Mouse (Mus musculus) kidney, adult 2 months (tissue): ENCODE measurements around the gene Ank. TPM values are rescaled to one million over a fixed set of nuclear protein-coding genes. Genes with fewer than 3 reads are reported as not detected.

Experiments used
- DNase-seq: peaks from one replicate; pipeline ENCODE4 v3.0.0; 2021
- H3K27ac ChIP-seq: fragments of 200-500 bp; 2 replicates; pipeline ENCODE4 v1.5.1; 2012; ENCODE audit warnings: low read depth, low read length, control low read depth, inconsistent platforms; ENCODE audit not compliant: insufficient read depth
- H3K27me3 ChIP-seq: fragments of 200-500 bp; replicated peaks from 2 replicates; pipeline ENCODE4 v1.6.1; 2012; ENCODE audit warnings: mild to moderate bottlenecking, moderate library complexity, low read length, inconsistent platforms; ENCODE audit not compliant: control insufficient read depth, insufficient read depth
- H3K36me3 ChIP-seq: fragments of 200-500 bp; 2 replicates; pipeline ENCODE4 v1.6.1; 2012; ENCODE audit warnings: mild to moderate bottlenecking, moderate library complexity, low read length, inconsistent platforms; ENCODE audit not compliant: control insufficient read depth, insufficient read depth
- H3K4me1 ChIP-seq: fragments of 200-500 bp; 2 replicates; pipeline ENCODE4 v1.6.1; 2011; ENCODE audit warnings: low read length; ENCODE audit not compliant: control insufficient read depth, insufficient read depth
- H3K4me3 ChIP-seq: fragments of 200-500 bp; 2 replicates; pipeline ENCODE4 v1.5.1; 2011; ENCODE audit warnings: mild to moderate bottlenecking, low read depth, low read length, control low read depth; ENCODE audit not compliant: insufficient read depth
- CTCF ChIP-seq: fragments of 200-500 bp; conservative IDR thresholded peaks from 2 replicates; pipeline ENCODE4 v1.5.1; 2011; ENCODE audit warnings: low read depth, mild to moderate bottlenecking, control low read depth, low read length, moderate library complexity, mixed read lengths; ENCODE audit not compliant: insufficient read depth, insufficient read length
- POLR2A ChIP-seq: fragments of 200-500 bp; IDR thresholded peaks from one replicate; pipeline ENCODE4 v1.6.1; 2011; ENCODE audit warnings: low read depth, low read length, control low read depth
- WGBS: fragments of 180-500 bp; shearing (Covaris S2); methylation state at CpG from one replicate; pipeline ENCODE4 v1.1.7; 2018; 5-methylcytosine and 5-hydroxymethylcytosine counted together
- polyA plus RNA-seq: library from polyadenylated mRNA; depleted of rRNA; stranded (reverse); fragments of >200 nt; gene quantifications from 2 replicates; pipeline ENCODE4 v1.2.3, GENCODE M21; 2012

Ank gene
- polyA plus RNA-seq, 1 experiment = 18.6 TPM

DNA sequence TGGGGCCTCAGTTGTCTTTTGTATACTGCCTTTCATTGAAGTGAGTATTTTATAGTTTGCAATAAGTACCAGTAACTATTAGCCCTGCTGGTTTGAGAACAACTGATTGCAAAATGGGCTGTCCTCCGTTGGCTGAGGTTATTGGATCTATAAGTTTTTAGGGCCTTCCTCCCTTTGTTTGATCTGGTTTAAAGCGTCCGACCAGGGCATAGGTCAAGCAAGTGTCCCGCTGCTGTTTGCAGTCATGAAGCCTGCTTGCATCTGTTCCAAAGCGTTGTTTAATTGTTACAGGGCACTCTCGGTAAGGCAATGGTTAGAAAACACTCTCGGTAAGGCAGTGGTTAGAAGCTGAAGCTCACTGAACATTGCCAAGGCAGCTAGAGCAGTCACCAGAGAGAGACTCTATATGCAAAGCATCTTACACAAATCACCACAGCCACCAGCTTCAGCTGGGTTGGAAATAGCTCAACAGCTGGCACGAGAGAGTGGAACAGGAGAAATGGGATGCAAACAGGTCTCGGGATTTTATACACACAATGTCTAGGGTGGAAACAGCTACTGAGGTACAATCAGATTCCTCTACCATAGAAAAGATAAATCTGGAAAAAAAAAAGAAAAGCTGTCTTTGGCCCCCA lies 84.0 kb downstream of the Ank start:
- Histone ChIP-seq H3K27ac (no peak overlapping the region), H3K4me1 (no peaks in the 10 kb centered on the region), H3K4me3 (no peak overlapping the region), H3K36me3 (no peaks in the 10 kb centered on the region), H3K27me3 (no peaks in the 10 kb centered on the region)
- TF ChIP-seq POLR2A = no peak
- TF ChIP-seq CTCF = no peak
- WGBS = 67% methylated on average over 9 of the region's 9 CpGs
- DNase-seq = no peak

DNA sequence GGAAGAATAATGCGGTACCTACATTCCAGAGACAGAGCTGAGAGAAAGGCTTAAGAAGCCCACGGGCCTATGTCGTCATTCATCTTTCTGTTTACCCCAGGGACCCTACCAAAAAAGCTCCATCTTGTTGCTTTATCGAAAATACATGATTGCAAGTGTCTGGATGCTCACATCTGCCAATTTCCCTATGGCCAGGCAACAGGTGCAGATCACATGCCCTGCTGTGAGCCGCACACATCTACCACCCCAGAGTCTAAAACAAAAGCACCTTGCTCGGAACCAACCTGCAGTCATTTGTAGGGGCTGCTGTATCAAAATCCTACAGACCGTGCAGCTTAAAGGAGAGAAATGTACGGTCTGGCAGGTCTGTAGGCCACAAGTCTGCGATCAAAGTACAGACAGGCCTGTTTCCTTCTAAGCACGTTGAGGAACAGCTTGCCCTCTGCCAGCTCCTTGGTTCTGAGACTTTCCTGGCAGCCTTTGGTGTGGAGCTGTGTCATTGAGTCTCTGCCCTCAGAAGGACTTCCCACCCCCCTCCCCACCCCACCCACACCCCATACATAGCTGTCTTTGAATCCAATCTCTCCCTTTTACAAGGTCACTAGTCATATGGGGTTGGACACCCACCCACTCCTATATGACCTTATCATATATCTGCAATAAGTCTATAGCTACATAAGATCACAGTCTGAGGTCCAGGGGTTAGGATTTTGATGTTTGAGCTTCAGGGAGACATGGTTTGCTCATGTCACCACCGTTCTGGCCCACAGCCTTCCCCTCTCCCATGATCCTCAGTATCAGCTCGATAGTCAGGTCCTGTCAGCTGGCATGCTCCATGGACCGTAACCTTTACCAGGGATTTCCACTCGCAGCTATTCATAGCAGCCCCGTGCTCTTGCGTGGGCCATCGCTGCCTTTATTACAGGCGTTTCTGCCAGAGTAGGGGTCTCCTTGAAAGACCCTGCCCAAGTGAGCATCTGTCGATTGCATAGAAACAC lies 84.9 kb downstream of the Ank start:
- TF ChIP-seq CTCF (no peak), POLR2A (no peak)
- 76% methylated on average over 19 of the region's 19 CpGs for WGBS
- H3K27ac ChIP-seq = no peak overlapping the region

DNA sequence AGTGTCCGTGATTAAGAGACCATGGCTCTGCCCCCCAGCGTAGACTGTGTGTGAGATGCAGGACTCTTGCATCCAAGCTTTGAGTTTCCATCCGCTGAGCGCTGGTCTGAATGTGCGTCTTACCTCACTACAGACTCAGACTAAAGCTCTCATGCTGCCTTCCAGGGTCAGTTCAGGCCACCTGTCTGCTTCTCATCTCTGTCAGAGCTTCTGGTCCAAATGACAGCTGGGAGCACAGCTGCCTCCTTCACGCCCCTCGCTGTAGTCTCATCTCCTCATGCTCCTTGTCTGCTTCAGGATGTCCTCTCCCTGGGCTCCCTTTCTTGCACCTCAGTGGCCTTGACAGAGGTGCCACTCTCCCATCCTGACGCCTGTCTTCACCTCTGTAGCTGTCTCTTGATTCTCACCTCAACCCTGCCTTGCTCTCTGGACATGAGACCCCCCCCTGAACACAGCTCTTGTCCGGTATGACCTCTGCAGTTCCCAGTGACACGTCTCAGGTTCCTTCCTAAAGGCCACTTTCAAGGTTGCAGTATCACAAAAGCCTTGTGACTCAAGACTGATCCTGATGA lies 85.7 kb downstream of the Ank start:
- Histone ChIP-seq H3K36me3 (no peaks in the 10 kb centered on the region), H3K4me1 (no peaks in the 10 kb centered on the region), H3K27me3 (no peaks in the 10 kb centered on the region), H3K27ac (no peak overlapping the region), H3K4me3 (no peak overlapping the region)
- WGBS = 84% methylated on average over 10 of the region's 10 CpGs
- TF ChIP-seq CTCF (no peak), POLR2A (no peak)
- no peak for DNase-seq

More for the DNA sequence above, 84.9 kb downstream of the Ank start:
- no peaks in the 10 kb centered on the region for H3K4me1 ChIP-seq
- H3K27me3 ChIP-seq = no peaks in the 10 kb centered on the region
- H3K4me3 ChIP-seq = no peak overlapping the region
- DNase-seq = no peak
- no peaks in the 10 kb centered on the region for H3K36me3 ChIP-seq

DNA sequence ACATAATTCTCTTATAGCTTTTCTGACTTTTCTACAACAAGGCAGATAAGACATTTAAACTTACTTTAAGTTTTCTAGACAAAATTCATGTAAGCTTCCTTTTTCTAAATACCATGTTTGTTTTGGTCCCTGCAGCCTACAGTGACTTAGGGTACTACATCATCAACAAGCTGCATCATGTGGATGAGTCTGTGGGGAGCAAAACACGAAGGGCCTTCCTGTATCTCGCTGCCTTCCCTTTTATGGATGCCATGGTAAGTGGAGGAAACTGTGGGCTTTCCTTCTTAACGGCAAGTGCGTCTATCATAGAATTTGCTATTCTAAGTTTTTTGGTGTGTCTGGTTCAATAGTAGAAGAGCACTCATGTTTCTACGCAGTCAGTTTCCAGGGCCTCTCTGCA lies 87.1 kb downstream of the Ank start:
- no peaks in the 10 kb centered on the region for H3K27me3 ChIP-seq
- DNase-seq = no peak
- H3K27ac ChIP-seq = no peak overlapping the region
- H3K4me1 ChIP-seq = no peaks in the 10 kb centered on the region
- WGBS = 83% methylated on average over 5 of the region's 5 CpGs
- no peak overlapping the region for H3K4me3 ChIP-seq
- no peaks in the 10 kb centered on the region for H3K36me3 ChIP-seq
- TF ChIP-seq POLR2A = no peak
- no peak for TF ChIP-seq CTCF

DNA sequence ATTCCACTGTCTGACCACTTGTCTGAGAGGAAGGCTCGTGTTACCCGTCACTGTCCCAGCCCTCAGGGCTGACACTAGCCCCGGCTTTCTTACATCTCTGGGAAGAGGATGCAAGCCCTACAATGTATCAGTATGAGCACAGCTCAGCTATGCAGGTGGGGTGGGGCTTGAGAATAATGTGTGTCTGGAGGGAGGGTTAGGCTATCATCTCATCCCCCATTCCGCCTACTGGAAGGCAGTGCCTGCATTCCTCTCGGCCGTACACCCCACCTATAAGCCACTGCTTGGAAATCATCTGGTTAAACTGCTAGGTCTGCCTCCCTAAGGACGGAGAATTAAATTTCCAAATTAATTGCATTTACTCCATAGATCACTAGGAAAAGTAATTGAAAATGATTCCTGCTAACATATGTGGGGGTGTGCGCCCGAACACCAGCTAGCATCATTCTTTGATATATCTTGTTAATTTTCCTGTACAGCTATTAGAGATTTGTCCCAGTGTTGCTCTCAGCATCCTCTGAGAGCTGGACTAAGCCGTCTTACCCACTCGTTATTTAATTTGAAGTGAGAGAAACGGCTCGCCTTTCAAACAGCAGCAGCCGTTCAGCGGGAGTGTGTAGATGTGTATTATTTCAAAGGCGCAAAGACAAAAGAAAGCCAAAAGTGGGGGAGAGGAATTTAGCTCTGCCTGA lies 92.1 kb downstream of the Ank start:
- no peak for DNase-seq
- Histone ChIP-seq H3K4me1 (no peaks in the 10 kb centered on the region), H3K4me3 (no peak overlapping the region)

DNA sequence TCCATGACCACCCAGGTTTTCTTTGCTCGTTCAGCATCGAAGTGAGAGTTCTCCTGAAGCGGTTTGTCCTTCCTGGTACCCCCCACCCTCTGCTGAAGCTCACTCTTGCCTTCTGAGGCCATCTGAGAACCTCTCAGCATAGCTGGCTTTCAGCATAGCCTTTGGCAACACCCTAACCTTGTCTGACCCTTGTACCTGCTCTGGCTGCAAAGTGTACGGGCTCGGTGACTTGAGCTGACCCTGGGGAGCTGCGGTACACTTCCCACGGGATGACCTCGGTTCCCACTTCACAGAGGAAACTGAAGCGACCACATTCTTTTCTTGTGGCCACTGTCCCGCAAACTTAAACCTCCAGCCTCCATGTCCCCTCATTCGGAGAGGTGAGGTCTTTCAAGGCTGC lies 93.8 kb downstream of the Ank start:
- TF ChIP-seq POLR2A (no peak), CTCF (no peak)
- Histone ChIP-seq H3K4me1 (no peaks in the 10 kb centered on the region), H3K36me3 (no peaks in the 10 kb centered on the region), H3K4me3 (no peak overlapping the region), H3K27ac (no peak overlapping the region), H3K27me3 (no peaks in the 10 kb centered on the region)
- peak; percentile 31 for DNase-seq
- 62% methylated on average over 11 of the region's 11 CpGs for WGBS

More for the DNA sequence above, 92.1 kb downstream of the Ank start:
- 58% methylated on average over 16 of the region's 16 CpGs for WGBS
- Histone ChIP-seq H3K36me3 (no peaks in the 10 kb centered on the region), H3K27ac (no peak overlapping the region), H3K27me3 (no peaks in the 10 kb centered on the region)
- TF ChIP-seq CTCF (no peak), POLR2A (no peak)
